Mouse (Mus musculus) ES-E14 (cell line): Measurements from ENCODE around the gene Hmx2.

Experiments used
- CHD2 ChIP-seq: IDR thresholded peaks from 2 replicates; pipeline ENCODE4 v1.6.1; 2014; ENCODE audit warnings: mild to moderate bottlenecking, low read depth, low read length, inconsistent platforms
- ZC3H11A ChIP-seq: IDR thresholded peaks from 2 replicates; pipeline ENCODE4 v1.6.1; 2012; ENCODE audit warnings: low read depth, mild to moderate bottlenecking, inconsistent platforms, low read length, borderline replicate concordance

DNA sequence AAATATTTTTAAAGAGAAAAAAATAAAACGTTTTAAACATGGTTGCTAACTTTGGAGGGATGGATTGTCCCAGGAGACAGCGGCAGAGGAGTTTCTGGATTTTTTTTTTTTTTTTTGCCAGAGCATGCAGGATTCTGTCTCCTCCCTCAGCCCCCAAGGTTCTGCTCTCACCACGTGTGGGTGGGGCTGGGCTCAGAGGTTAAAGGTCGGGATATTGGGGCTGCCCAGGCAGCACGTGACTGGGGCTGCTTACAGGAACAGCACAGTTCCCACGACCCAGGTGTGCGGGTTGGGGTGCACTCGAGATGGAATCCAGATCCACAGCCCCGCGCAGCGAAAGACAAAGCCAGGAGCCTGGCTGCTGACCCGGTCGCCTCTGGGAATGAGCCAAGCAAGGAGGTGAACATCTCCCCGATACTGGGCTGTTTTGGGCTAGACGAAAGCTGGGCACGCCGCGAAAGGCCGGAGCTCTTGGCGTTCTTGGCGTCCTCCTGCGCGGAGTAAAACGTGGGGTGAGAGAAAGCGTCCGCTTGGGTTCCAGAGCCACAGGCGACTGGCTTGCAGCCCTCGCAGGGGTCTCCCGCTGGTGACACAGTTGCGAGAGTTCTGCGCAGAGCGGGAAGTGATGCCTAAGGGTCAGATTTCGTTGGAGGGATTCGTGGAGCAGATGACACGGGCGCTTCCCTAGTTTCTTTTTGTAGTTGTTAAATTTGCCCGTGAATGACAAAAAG is 8.1 kb downstream of the Hmx2 start:
- TF ChIP-seq ZC3H11A (no peak), CHD2 (no peak)
